In the genomic region with DNA sequence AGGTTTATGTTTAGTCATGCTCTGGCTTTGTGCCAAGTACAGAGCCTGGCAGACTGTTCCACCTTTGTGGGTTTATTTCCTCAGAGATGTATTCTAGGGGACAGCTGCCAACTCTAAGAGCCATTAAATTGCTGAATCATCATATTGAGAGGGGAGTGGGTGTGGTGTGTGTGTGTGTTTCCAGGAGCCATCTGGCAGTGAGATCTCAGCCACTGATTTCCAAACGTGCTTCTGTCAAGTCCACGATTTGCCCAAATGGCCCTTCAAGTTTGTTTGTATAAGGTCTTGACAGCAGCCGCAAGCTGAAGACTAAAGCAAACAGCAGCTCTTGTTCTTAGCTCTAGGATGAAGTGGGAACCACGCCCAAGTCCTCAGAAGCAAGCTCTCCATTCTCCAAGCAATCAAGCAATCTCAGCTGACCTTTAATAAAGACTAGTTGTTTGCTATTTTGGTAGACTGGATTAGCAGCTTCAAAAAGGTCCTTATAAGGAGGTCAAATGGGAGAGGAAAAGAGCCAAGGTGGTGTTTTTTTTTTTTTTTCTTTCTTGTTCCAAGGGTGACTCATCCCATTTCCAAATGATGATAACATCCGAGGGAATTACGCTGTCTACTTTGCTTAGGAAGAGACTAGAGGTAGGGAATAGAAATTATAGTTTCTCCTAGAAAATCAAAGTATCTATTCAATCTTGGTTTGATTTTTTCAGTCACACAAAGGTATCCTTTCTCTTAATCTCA, we compare ENCODE assay signal across 8 mouse cellular contexts. TPM values are rescaled to one million over a fixed set of nuclear protein-coding genes. Genes with fewer than 3 reads are reported as not detected.
DNase-seq lines count a peak whose midpoint lies in the region; ATAC-seq and TF ChIP-seq lines count a peak whose summit lies in the region.

No protein-coding gene starts in this region.

- no peak for TF ChIP-seq POLR2A in heart, adult 2 months (IDR thresholded peaks at IDR 0.05; ENCODE audit: insufficient read depth, low read depth, low read length)

- no peak for TF ChIP-seq EP300 in heart, adult 2 months (IDR thresholded peaks at IDR 0.05; ENCODE audit: insufficient read depth, low read depth, low read length)

- H3K79me2 ChIP-seq in heart, adult 2 months (replicated peaks; ENCODE audit: control insufficient read depth, insufficient read depth, low read length), result no peaks in the 10 kb centered on the region

- no peaks in the 10 kb centered on the region for H3K27me3 ChIP-seq in heart, adult 2 months (ENCODE audit: control insufficient read depth, insufficient read depth, low read length)

- 4% methylated on average over 6 of the region's 6 CpGs for WGBS in heart, adult 2 months

- peak; percentile 57 to 82 for ATAC-seq in hematopoietic stem cell, adult 5-6 weeks (replicated peaks in 1 of 2; ENCODE audit: insufficient read depth in 1 of 2, low FRiP score in 2 of 2, low TSS enrichment in 1 of 2, low read depth in 1 of 2, poor library complexity in 2 of 2, severe bottlenecking in 2 of 2)

- peaks cover 3% of the 10 kb centered on the region for H3K4me1 ChIP-seq in heart, adult 2 months (ENCODE audit: control insufficient read depth, insufficient read depth, low read length)

- peak; percentile 41 to 48 for DNase-seq in heart, adult 2 months
- no peak for DNase-seq in heart, postnatal 25 days (ENCODE audit: low spot score)
- DNase-seq in MEL-GATA-1-ER (ENCODE audit: extremely low read depth, low read depth), result peak; percentile 14
- peak; percentile 71 to 83 for DNase-seq in cerebellum, postnatal 10 days
- DNase-seq in left cerebral cortex, adult 2 months (ENCODE audit: extremely low spot score in 1 of 2, low spot score in 2 of 2), result peak; percentile 13 to 32
- peak; percentile 52 for DNase-seq in skeletal muscle tissue, adult 2 months (ENCODE audit: low read depth, low spot score)
- no peak for DNase-seq in thymus, adult 18-20 months

- H3K9ac ChIP-seq in heart, adult 2 months (ENCODE audit: low read depth, low read length), result no peak overlapping the region

- no peaks in the 10 kb centered on the region; the same call in 1 of the 2 replicates for H3K36me3 ChIP-seq in heart, adult 2 months (ENCODE audit: control insufficient read depth, insufficient read depth, low read length)

- TF ChIP-seq CTCF in heart, adult 2 months (IDR thresholded peaks at IDR 0.05), result no peak
- no peak for TF ChIP-seq CTCF in left cerebral cortex, adult 2 months (IDR thresholded peaks at IDR 0.05)

- peak overlapping the region; percentile 48; the same call in 1 of the 2 replicates for H3K27ac ChIP-seq in heart, adult 2 months
- H3K27ac ChIP-seq in left cerebral cortex, adult 2 months, result no peak overlapping the region

- intact Hi-C loops in heart, adult 2 months (cut with DNase I), result no loop called here
- intact Hi-C loops in heart, postnatal 25 days (cut with DNase I), result no loop called here
- intact Hi-C loops in left cerebral cortex, adult 2 months (cut with DNase I), result no loop called here

- H3K4me3 ChIP-seq in heart, adult 2 months, result no peak overlapping the region
- no peak overlapping the region for H3K4me3 ChIP-seq in left cerebral cortex, adult 2 months

RNA-seq across cellular contexts. Expression of a gene that starts 55.5 kb away (rescaled TPM):
- 10 to 100 TPM; 48.7 to 54.6 TPM for total RNA-seq in heart, adult 2 months (2021)
- polyA plus RNA-seq in heart, adult 2 months (2012; rRNA removed), result 16.3 and 32.5 TPM in 2 replicates
- 10 to 100 TPM; 29.0 to 32.9 TPM for total RNA-seq in heart, postnatal 25 days (2021)
- total RNA-seq in hematopoietic stem cell, adult 5-6 weeks (2017), result 6.3 and 7.0 TPM in 2 replicates
- 10 to 100 TPM; 81.4 to 82.2 TPM for total RNA-seq in left cerebral cortex, adult 2 months (2021)

Comparison
In these comparisons a context has a peak if more than half of its experiments do, and no peak if none do; other contexts are left out.
1. DNase-seq: peak in heart, adult 2 months (2 of 2), MEL-GATA-1-ER (single experiment), cerebellum, postnatal 10 days (2 of 2), left cerebral cortex, adult 2 months (2 of 2) and skeletal muscle tissue, adult 2 months (single experiment); none in heart, postnatal 25 days (single experiment) and thymus, adult 18-20 months (0 of 2).